Mouse (Mus musculus) brown adipose tissue, adult 24 weeks (tissue): ENCODE measurements around the gene Slc25a39. TPM values are rescaled to one million over a fixed set of nuclear protein-coding genes. Genes with fewer than 3 reads are reported as not detected.
A peak's percentile ranks its signal among the peaks of the same experiment; 100 is the strongest.
"Not testable (repeated sequence)": the region's sequence is repeated elsewhere in the genome, so short reads cannot be mapped to it uniquely, and the experiment has no call there.

ENCODE experiments used
- H3K27ac ChIP-seq: fragments of 200-500 bp; replicated peaks from 2 replicates; pipeline ENCODE4 v1.5.1; 2012; ENCODE audit warnings: low read depth, mild to moderate bottlenecking, low read length
- H3K4me1 ChIP-seq: fragments of 200-500 bp; 2 replicates; pipeline ENCODE4 v1.6.1; 2012; ENCODE audit warnings: low read length, mixed read lengths; ENCODE audit not compliant: control insufficient read depth, insufficient read depth, insufficient read length
- H3K4me3 ChIP-seq: fragments of 200-500 bp; 2 replicates; pipeline ENCODE4 v1.5.1; 2012; ENCODE audit warnings: low read depth, mild to moderate bottlenecking, low read length, moderate library complexity; ENCODE audit not compliant: insufficient read depth
- polyA plus RNA-seq: library from polyadenylated mRNA; stranded (reverse); fragments of >200 nt; gene quantifications from 2 replicates; pipeline ENCODE4 v1.2.4, GENCODE M21; 2012; ENCODE audit not compliant: missing spikeins, insufficient read depth, insufficient read length

Slc25a39 gene
- polyA plus RNA-seq, 1 experiment, result 609 TPM

DNA sequence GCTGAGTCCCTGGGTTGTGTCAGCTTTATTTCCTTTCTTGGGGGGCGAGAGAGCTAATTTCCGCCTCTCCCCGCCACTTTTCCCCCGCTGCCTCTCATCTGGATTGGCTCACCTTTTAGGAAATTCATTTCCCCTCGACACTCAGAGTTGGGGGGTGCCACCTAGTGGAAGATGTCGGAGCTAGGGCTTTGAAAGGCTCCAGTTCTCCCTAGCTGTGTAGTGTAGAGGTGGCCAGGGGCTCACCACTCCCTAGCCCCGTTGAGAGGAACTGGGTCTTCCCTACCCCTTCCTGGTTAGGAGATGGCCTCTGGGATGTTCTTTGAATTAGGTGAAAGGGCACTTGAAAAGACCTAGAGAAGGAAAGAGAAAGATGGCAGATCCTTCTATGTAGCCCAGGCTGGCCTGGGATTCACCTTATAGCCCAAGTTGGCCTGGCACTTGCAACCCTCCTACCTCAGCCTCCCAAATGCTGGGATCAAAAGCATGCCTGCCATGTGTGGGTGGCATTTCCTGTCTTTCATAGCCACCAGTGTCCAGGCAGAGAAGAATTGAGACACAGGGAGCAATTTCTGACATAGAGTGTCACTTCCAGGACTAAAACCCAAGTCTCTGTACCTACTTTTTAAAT lies 23.4 kb upstream of the Slc25a39 start:
- peaks cover 16% of the 10 kb centered on the region; the same call in 1 of the 2 replicates for H3K4me1 ChIP-seq
- H3K4me3 ChIP-seq, result peak overlapping the region; percentile 79
- H3K27ac ChIP-seq, result peak overlapping the region; percentile 71

DNA sequence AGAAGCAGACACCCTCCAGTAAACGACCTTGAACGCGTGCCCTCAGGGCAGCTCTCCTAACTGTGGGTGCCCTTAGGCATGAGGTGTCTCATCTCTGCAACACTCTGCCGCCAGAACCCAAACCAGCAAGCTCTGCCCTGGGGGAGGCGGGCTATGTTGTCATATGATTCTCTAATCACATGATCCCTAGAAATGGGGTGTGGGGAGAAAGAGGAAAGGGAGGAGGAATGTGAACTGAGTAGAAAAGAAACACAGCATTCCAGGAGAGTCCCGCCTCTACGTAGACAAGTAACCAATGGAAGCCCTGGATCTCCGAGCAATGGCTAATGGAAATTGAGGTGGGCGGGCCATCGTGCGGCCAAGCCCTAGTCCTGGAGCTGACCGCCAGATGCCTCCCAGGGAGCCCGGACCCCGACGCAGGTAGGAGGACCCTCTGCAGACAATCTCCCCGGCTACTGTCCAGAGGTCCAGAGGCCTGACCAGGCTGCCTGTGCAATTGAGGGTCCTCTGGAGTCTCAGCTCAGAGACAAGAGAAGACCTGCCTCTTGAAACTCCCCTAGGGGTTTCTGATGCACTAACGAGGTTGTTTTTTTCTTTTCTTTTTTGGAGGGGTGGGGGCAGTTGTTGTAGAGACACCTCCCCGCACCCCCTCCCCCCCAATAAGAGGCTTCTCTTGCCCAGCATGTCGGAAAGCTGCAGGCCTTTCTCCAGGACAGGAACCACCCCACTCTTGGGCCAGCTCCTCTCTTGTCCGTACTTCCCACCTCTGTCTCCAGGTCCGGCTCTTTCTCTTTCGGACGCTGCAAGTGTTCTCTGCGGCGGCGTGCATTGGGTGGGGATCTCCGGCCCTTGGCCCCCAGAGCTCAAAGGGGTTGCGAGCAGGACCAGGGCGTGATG lies 22.6 kb upstream of the Slc25a39 start, which contains the start of gene Grn:
Gene Grn (plus strand): TSS at position 195 of the 897 bp plus-strand sequence.
- H3K4me3 ChIP-seq, result peak within 1 kb of the TSS; percentile 79
- peaks cover 14% of the 10 kb centered on the region for H3K4me1 ChIP-seq
- peak within 1 kb of the TSS; percentile 71 for H3K27ac ChIP-seq

DNA sequence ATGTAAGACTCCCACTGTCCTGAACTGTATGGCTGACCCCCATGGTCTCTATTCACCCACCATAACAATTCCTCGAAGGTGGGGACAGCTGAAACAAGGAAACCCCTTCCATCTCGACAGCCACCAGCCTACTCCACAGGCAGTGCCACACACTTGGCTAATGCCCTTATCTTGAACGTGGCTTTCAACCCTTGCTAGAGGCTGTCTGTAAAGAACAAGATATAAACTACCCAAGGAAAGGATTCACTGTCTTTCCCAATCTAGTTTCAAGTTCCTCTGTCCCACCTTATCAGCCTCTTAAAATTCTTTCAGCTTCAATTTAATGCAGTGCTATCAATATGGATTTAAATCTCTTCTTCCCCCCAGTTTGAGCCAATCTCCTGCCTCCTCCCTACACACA lies 21.8 kb upstream of the Slc25a39 start:
- H3K4me1 ChIP-seq, result peaks cover 15% of the 10 kb centered on the region
- peak overlapping the region; percentile 42 for H3K27ac ChIP-seq
- H3K4me3 ChIP-seq, result peak overlapping the region; percentile 79

DNA sequence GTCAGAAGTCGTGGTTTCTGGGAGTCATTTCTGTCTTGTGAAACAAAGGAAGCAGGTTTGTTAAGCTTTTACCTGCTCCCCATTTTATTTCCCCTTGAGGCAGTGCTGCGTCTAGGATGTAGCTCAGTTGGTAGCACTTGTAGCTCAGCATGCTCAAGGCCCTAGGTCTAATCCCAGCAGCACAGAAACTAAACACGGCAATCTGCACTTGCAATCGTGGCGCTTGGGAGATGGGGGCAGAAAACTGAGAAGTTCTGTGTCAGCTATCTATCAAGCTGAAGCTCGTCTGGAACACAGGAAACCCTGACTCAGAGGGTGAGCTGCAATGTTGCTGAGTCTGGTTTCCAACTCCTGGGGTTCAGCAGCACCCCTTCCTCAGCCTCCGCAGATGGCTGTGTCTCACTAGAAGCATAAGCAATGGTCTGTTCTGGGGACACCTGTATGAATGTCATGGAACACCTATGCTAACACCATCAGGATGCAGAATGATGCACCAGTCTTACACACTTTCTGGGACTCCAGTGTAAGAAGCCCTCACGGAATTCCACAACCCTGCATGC lies 21.3 kb upstream of the Slc25a39 start:
- peaks cover 15% of the 10 kb centered on the region for H3K4me1 ChIP-seq
- H3K4me3 ChIP-seq, result peak overlapping the region; percentile 79
- H3K27ac ChIP-seq, result peak overlapping the region; percentile 45

DNA sequence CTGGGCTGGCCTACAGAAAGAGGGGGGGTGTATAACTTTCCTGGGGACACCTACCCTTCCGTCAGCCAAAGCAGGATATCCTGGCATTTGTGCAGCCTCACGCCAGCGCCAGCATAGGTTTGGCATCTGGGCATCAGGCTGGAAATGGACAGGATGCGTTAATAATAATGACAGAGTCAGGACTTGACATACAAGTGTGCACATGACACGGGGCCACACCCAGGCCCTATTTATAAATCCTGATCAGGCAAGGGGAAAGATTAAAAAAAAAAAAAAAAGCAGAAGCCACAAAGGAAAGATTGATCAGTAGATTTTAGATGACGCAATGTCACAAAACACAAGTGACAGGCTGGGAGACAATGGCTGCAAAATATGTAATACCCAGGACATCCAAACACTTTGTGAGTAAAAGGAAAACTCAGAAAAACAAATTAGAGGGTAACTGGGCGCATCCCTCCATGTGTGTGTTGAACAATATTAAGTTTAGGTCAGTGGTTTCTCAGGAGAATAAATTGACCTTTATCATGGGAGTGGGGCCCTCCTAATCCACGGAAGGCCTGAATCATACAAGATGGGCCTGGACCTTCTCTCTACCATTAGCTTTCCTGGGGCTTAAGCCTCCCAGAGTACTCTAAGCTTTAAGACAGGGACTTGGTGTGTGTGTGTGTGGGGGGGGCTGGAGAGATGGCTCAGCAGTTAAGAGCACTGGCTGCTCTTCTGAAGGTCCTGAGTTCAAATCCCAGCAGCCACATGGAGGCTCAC lies 18.0 kb upstream of the Slc25a39 start:
- no peak overlapping the region for H3K4me3 ChIP-seq
- peak overlapping the region; percentile 66 for H3K27ac ChIP-seq
- H3K4me1 ChIP-seq, result peaks cover 4% of the 10 kb centered on the region; the same call in 1 of the 2 replicates

DNA sequence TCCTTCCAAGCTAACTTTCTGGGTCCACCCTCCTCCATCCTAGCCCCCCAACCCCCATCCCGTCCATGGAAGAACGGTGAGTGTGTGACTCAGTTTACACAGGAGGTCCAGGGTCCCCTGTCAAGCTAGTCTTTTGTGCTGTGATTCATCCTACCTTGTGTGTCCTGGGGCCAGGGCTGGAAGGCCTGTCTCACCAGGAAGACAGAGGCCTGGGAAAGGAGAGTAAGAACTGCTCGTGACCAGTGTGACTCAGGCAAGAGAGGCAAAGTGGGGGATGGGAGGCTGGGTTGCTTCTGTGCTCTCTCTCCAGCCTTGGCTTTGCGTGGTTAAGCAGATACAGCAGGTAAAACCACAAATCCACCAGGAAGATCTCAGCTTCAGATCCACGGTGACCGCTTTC lies 16.9 kb upstream of the Slc25a39 start:
- H3K27ac ChIP-seq, result no peak overlapping the region; the same call in 1 of the 2 replicates
- H3K4me1 ChIP-seq, result peaks cover 4% of the 10 kb centered on the region; the same call in 1 of the 2 replicates
- H3K4me3 ChIP-seq, result no peak overlapping the region

DNA sequence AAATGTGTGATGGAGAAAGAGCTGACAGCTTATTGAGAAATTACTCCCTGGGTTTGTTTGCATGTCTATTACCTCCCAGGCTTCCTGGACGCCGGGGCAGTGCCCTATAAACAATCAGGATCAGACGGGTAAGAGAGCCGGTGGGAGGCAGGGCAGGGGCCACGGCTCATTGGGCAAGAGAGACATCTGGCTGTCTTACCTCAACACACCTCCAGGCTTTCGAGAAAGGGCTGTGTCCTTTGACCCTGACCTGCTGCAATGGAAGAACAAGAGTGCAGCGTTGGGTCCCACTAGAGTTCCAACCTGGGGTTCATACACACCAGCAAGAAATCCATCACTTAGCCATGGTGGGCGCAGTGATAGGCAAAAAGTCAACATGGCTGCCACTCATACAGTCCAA lies 13.8 kb upstream of the Slc25a39 start:
- Histone ChIP-seq H3K27ac (no peak overlapping the region), H3K4me3 (no peak overlapping the region), H3K4me1 (peaks cover 2% of the 10 kb centered on the region; the same call in 1 of the 2 replicates)

DNA sequence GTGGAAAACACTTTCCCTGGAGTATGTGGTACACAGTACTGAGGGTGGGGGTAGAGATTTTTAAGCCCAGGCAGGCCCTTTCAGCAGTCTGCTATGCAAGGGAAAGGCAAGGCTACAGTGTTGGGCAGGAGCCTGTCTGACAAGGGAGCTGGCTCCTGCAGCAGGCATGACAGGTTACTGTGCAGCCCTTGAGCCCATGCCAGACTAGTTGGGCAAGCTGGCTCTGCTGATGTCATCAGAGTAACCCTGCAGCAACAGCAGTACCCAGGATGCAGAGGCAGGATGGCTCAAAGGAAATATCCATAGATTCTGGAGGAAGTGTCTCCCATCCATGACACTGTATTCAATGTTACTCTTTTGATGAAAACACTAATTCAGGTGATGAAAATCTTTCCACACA lies 11.1 kb upstream of the Slc25a39 start:
- Histone ChIP-seq H3K27ac (no peak overlapping the region), H3K4me3 (no peak overlapping the region), H3K4me1 (no peaks in the 10 kb centered on the region)

DNA sequence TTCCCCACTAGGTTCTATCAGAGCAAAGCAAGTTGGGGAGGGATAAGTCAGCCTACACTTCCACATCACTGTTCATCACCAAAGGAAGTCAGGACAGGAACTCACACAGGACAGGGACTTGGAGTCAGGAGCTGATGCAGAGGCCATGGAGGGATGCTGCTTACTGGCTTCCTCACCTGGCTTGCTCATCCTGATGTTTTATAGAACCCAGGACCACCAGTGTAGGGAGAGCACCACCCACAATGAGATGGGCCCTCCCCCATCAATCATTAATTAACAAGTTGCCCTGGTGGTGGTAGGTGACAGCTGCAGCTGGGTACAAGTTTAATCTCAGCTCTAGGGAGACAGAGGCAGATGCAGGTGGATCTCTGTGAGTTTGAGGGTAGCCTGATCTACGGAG lies 9.4 kb upstream of the Slc25a39 start:
- Histone ChIP-seq H3K4me3 (no peak overlapping the region), H3K4me1 (no peaks in the 10 kb centered on the region), H3K27ac (no peak overlapping the region)

DNA sequence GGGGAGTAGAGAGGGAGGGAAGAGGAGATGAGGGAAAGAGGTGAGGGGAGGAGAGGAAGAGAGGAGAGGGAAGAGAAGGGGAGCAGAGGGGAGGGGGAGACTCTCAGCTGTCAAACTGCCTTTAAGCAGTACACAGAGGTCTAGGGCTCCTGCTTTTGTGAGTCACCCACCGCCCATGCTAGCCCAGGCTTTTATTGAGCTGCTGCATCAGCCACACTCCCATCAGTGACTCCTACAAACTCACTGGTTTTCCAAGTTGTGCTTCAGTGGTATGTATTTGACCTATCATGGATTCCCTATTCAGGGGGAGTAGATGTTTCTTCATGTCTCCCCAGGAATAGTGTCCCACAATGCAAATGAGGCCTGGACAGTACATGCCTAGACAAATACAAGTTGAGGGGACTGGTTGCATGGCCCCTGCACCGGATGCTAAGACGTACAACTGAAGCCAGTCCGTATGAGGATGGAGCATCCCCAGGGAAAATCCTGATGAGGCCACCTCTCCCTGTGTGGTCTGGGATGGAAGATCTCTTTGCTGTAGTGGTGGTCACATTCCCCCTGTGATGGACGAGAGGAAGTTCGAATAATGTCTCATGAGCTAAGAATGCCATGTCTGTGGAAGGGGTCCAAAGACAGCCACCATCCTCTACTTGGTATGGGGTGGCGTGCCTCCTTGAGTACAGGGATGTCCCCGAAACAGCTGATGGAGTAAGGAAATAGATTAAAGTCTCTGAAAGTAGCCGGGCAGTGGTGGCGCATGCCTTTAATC lies 7.5 kb upstream of the Slc25a39 start:
- H3K4me1 ChIP-seq, result no peaks in the 10 kb centered on the region
- no peak overlapping the region for H3K27ac ChIP-seq
- H3K4me3 ChIP-seq, result no peak overlapping the region

DNA sequence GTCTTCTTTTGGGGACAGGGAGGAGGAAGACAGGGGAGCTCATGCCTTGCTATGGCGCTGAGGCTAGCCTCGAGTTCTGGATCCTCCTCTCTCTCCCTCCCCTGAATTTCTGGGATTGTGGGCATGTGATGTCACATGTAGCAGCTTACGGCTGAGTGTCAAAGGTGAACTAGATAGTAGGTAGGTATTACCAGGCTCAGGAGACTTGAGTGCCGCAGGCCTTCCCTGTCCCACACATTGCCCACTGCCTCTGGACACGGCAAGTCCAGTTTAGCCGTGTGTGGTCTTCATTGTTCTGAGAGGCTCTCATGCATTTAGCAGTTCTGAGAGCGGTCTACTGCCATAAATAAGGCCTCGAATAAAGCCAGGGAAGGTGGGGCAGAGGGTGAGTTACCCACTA lies 5.3 kb upstream of the Slc25a39 start:
- H3K4me1 ChIP-seq, result no peaks in the 10 kb centered on the region
- no peak overlapping the region for H3K27ac ChIP-seq
- no peak overlapping the region for H3K4me3 ChIP-seq

DNA sequence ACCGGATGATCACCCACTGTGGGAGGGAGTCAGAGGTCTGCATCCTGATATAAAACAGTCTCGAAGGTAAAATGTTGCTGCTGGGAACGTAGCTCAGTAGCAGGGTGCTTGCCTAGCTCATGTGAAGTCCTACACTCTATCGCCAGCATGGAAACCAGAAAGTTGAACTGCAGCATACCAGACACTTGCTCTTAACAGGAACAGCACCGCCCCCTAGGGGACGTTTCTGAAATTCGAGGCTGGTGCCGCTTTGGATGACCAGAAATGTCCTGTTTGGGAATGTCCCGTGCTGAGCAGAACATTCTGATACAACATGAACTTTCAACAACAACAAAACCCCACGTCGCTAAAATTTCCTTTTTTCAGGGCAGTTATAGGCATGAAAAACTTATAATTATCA lies 4.0 kb upstream of the Slc25a39 start:
- Histone ChIP-seq H3K27ac (no peak overlapping the region), H3K4me3 (no peak overlapping the region), H3K4me1 (no peaks in the 10 kb centered on the region)

DNA sequence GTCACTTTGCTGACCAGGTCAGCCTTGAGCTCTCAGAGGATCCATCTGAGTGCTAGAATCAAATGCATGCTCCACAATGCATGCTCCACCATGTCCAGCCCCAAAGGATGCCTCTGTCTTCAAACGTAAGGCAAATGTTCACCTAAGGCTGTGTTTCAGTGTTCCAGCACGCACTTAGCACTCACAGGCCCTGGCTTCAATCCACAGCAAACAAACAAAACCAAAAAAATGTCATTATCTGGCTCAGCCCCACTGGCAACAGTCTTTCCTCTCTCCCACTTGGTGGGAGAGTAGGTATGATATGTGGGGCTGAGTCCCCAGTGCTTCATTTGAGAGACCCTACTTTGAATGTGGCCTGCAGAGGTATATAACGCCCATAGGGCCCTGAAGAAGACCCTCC lies 3.3 kb upstream of the Slc25a39 start:
- peaks cover 2% of the 10 kb centered on the region; the same call in 1 of the 2 replicates for H3K4me1 ChIP-seq
- H3K4me3 ChIP-seq, result no peak overlapping the region
- no peak overlapping the region for H3K27ac ChIP-seq

DNA sequence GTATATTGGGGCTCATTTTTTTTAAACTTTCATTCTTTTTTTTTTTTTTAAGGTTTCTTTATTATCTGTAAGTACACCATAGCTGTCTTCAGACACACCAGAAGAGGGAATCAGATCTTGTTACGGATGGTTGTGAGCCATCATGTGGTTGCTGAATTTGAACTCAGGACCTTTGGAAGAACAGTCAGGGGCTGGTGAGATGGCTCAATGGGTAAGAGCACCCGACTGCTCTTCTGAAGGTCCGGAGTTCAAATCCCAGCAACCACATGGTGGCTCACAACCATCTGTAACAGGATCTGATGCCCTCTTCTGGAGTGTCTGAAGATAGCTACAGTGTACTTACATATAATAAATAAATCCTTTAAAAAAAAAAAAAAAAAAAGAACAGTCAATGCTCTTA lies 2.6 kb upstream of the Slc25a39 start:
- H3K4me3 ChIP-seq, H3K4me1 ChIP-seq, H3K27ac ChIP-seq: not testable (repeated sequence)
